Mouse (Mus musculus): Measurements from ENCODE around the gene Plppr3. TPM values are rescaled to one million over a fixed set of nuclear protein-coding genes. Genes with fewer than 3 reads are reported as not detected.

Gene Plppr3
- polyA plus RNA-seq, 1 experiment from 2014 or later, result 32.4 TPM

DNA sequence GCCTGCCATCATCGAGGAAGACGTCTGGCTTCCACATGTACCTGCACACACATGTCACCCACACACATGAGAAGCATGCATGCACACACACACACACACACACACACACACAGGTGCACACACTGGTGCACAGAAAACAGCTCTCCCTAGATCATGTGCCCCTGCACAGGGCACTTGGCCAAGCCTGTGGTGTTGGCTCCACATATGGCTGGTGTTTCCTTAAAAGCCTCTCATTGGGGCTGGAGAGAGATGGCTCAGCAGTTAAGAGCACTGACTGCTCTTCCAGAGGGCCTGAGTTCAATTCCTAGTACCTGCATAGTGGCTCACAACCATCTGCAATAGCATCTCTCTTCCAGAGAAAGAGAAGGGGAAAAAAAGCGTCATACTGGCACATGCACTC lies 42.9 kb downstream of the Plppr3 start:
- Histone ChIP-seq H3K27ac (replicated peaks; ENCODE audit: low read depth, low read length) (no peak overlapping the region), H3K9me3 (ENCODE audit: control insufficient read depth, low read length) (no peaks in the 10 kb centered on the region), H3K9ac (ENCODE audit: low read depth, low read length) (no peak overlapping the region), H3K4me1 (ENCODE audit: control insufficient read depth, insufficient read depth, low read length) (no peaks in the 10 kb centered on the region), H3K4me3 (ENCODE audit: low read depth, low read length) (no peak overlapping the region), H3K27me3 (replicated peaks; ENCODE audit: control insufficient read depth, insufficient read depth, low read length) (no peaks in the 10 kb centered on the region), H3K4me2 (ENCODE audit: low read depth, low read length) (no peak overlapping the region), H3K36me3 (ENCODE audit: control insufficient read depth, insufficient read depth, low read length) (no peaks in the 10 kb centered on the region)
- 69% methylated on average over 1 of the region's 3 CpGs for WGBS
- ATAC-seq (ENCODE audit: low read depth), result no peak
- DNase-seq (ENCODE audit: low spot score), result no peak

DNA sequence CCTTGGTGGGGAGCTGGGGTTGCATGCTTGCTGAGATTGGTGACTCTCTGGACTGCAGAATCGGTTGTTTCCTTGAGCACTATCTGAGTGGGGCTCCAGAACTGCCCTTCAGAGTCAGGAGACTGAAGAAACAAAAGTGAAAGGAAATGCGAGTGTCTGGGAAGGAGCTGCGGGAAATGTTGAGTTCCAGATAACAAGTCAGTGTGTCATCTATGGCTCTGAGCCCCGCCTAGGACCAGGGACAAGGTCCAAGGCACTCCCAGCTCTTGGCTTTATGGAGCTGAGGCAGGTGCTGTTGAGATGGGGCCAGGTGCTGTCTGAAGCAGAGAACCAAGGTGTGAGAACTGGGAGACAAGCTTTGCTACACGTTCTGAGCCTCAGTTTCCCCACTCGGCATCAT lies 50.0 kb downstream of the Plppr3 start:
- 61% methylated on average over 6 of the region's 6 CpGs for WGBS
- no peak overlapping the region for H3K9ac ChIP-seq (ENCODE audit: low read depth, low read length)

DNA sequence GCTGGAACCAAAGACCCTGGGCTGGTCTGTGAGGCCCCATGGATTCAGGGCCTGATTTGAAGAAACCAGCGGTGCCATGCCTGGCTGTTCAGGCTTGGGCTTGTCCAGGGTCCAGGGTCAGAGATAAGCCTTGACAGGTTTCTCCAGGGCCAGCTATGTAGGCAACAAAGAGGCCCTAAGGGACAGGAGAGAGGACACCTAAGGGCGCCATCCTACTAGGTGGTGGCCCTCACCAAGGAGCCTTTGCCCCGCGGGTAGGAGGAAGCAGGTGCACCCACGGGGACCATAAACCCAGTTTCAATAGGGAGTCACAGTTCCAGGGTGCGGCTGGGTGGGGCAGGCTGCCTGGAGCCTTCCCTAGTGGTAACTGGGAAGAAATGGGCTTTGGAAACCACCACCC lies 51.4 kb downstream of the Plppr3 start:
- H3K9me3 ChIP-seq (ENCODE audit: control insufficient read depth, low read length), result no peaks in the 10 kb centered on the region
- DNase-seq (ENCODE audit: low spot score), result no peak
- H3K4me1 ChIP-seq (ENCODE audit: control insufficient read depth, insufficient read depth, low read length), result peaks cover 10% of the 10 kb centered on the region
- 60% methylated on average over 6 of the region's 6 CpGs for WGBS
- H3K27ac ChIP-seq (replicated peaks; ENCODE audit: low read depth, low read length), result peak overlapping the region; percentile 48
- no peak overlapping the region for H3K4me3 ChIP-seq (ENCODE audit: low read depth, low read length)
- peak overlapping the region; percentile 57; the same call in 1 of the 2 replicates for H3K9ac ChIP-seq (ENCODE audit: low read depth, low read length)
- ATAC-seq (ENCODE audit: low read depth), result no peak
- H3K36me3 ChIP-seq (ENCODE audit: control insufficient read depth, insufficient read depth, low read length), result peaks cover 23% of the 10 kb centered on the region
- H3K27me3 ChIP-seq (replicated peaks; ENCODE audit: control insufficient read depth, insufficient read depth, low read length), result no peaks in the 10 kb centered on the region
- H3K4me2 ChIP-seq (ENCODE audit: low read depth, low read length), result peak overlapping the region; percentile 38

More for the DNA sequence above, 50.0 kb downstream of the Plppr3 start:
- no peak overlapping the region for H3K4me2 ChIP-seq (ENCODE audit: low read depth, low read length)
- DNase-seq (ENCODE audit: low spot score) (no peak), ATAC-seq (ENCODE audit: low read depth) (no peak)
- peaks cover 10% of the 10 kb centered on the region for H3K4me1 ChIP-seq (ENCODE audit: control insufficient read depth, insufficient read depth, low read length)
- H3K4me3 ChIP-seq (ENCODE audit: low read depth, low read length), result no peak overlapping the region
- no peaks in the 10 kb centered on the region for H3K9me3 ChIP-seq (ENCODE audit: control insufficient read depth, low read length)
- H3K27ac ChIP-seq (replicated peaks; ENCODE audit: low read depth, low read length), result no peak overlapping the region
- no peaks in the 10 kb centered on the region for H3K27me3 ChIP-seq (replicated peaks; ENCODE audit: control insufficient read depth, insufficient read depth, low read length)
- H3K36me3 ChIP-seq (ENCODE audit: control insufficient read depth, insufficient read depth, low read length), result peaks cover 11% of the 10 kb centered on the region

DNA sequence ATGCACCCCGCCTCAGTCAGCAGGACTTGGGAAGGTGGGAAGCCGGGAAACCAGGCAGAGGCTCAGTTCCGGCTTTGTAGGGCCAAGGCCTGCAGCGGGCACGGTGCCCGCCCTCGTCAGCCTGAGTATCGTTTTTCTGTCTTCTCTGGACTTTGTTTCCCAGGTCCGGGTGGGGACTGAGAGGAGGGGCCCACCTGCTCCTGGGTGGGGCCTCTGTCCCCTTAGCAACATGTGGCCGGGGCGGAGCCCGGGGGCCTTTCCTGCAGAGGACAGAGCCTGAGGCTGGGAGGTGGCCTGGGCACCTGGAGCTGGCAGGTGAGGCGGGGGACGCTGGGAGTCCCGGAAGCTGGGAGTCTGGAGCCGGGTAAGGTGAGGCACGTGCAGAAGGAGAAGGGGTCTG lies 52.1 kb downstream of the Plppr3 start:
- Histone ChIP-seq H3K27me3 (replicated peaks; ENCODE audit: control insufficient read depth, insufficient read depth, low read length) (no peaks in the 10 kb centered on the region), H3K4me3 (ENCODE audit: low read depth, low read length) (no peak overlapping the region), H3K9me3 (ENCODE audit: control insufficient read depth, low read length) (no peaks in the 10 kb centered on the region), H3K27ac (replicated peaks; ENCODE audit: low read depth, low read length) (peak overlapping the region; percentile 65; the same call in 1 of the 2 replicates), H3K4me1 (ENCODE audit: control insufficient read depth, insufficient read depth, low read length) (peaks cover 10% of the 10 kb centered on the region), H3K36me3 (ENCODE audit: control insufficient read depth, insufficient read depth, low read length) (peaks cover 23% of the 10 kb centered on the region), H3K9ac (ENCODE audit: low read depth, low read length) (peak overlapping the region; percentile 57), H3K4me2 (ENCODE audit: low read depth, low read length) (peak overlapping the region; percentile 38)
- ATAC-seq (ENCODE audit: low read depth) (peak; percentile 65), DNase-seq (ENCODE audit: low spot score) (peak; percentile 77)
- 31% methylated on average over 9 of the region's 17 CpGs for WGBS

DNA sequence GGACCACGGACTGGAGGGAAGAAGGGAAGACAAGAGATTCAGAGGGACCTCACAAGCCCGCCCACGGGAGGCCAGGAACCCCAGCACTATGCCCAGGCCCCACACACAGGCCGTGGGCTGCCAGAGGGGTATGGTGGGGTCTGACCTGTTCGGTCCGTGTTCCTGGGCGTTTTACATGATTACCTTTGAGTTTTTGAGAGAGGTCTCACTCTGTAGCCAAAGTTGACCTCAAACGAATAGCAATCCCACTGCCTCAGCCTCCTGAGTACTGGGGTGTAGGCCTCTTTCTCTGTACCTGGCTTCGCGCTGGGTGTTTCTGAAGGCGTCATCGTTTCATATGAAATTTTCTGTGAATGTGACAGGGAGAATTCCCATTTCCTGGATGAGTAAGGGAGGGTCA lies 52.7 kb downstream of the Plppr3 start:
- no peak for DNase-seq (ENCODE audit: low spot score)
- Histone ChIP-seq H3K36me3 (ENCODE audit: control insufficient read depth, insufficient read depth, low read length) (peaks cover 26% of the 10 kb centered on the region), H3K9me3 (ENCODE audit: control insufficient read depth, low read length) (no peaks in the 10 kb centered on the region), H3K4me3 (ENCODE audit: low read depth, low read length) (no peak overlapping the region), H3K4me2 (ENCODE audit: low read depth, low read length) (no peak overlapping the region), H3K4me1 (ENCODE audit: control insufficient read depth, insufficient read depth, low read length) (peaks cover 10% of the 10 kb centered on the region), H3K27me3 (replicated peaks; ENCODE audit: control insufficient read depth, insufficient read depth, low read length) (no peaks in the 10 kb centered on the region), H3K9ac (ENCODE audit: low read depth, low read length) (peak overlapping the region; percentile 57; the same call in 1 of the 2 replicates), H3K27ac (replicated peaks; ENCODE audit: low read depth, low read length) (peak overlapping the region; percentile 65)
- 88% methylated on average over 12 of the region's 12 CpGs for WGBS
- no peak for ATAC-seq (ENCODE audit: low read depth)

DNA sequence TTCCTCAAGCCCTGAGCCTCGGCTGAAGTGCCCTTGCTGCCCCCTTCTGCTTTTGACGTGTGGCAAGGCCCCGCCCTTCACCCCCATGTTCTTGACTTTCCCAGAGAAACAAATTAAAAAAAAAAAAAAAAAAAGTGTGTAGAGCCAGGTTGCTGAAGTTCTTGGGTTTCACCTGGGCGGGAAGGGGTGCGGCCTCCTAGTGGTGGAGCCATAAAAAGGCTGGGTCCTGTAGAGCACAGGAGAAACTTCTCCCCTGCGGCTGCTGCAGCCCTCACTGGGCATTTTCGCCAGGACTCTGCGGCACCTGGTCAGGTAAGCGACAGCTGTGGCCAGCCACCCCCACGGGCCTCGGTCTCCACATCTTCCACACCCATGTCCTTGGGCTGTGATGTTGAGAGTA lies 53.7 kb downstream of the Plppr3 start, which contains the start of gene Misp:
Gene Misp (plus strand): TSS at position 208 of the 400 bp plus-strand sequence.
- H3K27ac ChIP-seq (replicated peaks; ENCODE audit: low read depth, low read length), result peak within 1 kb of the TSS; percentile 65; the same call in 1 of the 2 replicates
- H3K4me1 ChIP-seq (ENCODE audit: control insufficient read depth, insufficient read depth, low read length), result peaks cover 10% of the 10 kb centered on the region
- no peak for DNase-seq (ENCODE audit: low spot score)
- no peaks in the 10 kb centered on the region for H3K9me3 ChIP-seq (ENCODE audit: control insufficient read depth, low read length)
- WGBS, result 76% methylated on average over 11 of the region's 11 CpGs
- H3K4me3 ChIP-seq (ENCODE audit: low read depth, low read length), result no peak within 1 kb of the TSS
- no peak within 1 kb of the TSS for H3K4me2 ChIP-seq (ENCODE audit: low read depth, low read length)
- H3K36me3 ChIP-seq (ENCODE audit: control insufficient read depth, insufficient read depth, low read length), result peaks cover 34% of the 10 kb centered on the region
- H3K9ac ChIP-seq (ENCODE audit: low read depth, low read length), result no peak within 1 kb of the TSS
- no peak for ATAC-seq (ENCODE audit: low read depth)
- no peaks in the 10 kb centered on the region for H3K27me3 ChIP-seq (replicated peaks; ENCODE audit: control insufficient read depth, insufficient read depth, low read length)

DNA sequence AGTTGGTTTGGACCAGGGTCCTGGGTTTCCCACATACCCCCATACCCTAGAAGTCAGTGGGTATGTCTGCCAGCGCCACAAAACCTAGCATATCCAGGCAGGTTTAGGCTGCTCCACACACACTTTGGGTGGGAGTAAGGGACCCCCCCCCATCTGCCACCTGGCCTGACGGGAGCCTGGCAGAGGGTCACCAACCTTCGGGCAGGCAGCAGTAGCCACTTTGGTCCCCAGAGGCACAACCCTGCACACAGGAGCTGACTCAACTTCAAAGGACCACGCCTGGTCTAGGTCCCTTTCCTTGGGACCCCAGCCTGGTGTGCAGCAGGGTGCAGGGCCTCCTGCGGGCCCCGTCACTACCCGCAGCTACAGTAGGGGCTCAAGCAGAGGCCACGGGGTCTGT lies 54.2 kb downstream of the Plppr3 start:
- ATAC-seq (ENCODE audit: low read depth) (no peak), DNase-seq (ENCODE audit: low spot score) (no peak)
- Histone ChIP-seq H3K9me3 (ENCODE audit: control insufficient read depth, low read length) (no peaks in the 10 kb centered on the region), H3K9ac (ENCODE audit: low read depth, low read length) (no peak overlapping the region), H3K27ac (replicated peaks; ENCODE audit: low read depth, low read length) (no peak overlapping the region), H3K4me1 (ENCODE audit: control insufficient read depth, insufficient read depth, low read length) (peaks cover 10% of the 10 kb centered on the region), H3K4me3 (ENCODE audit: low read depth, low read length) (no peak overlapping the region), H3K4me2 (ENCODE audit: low read depth, low read length) (no peak overlapping the region), H3K36me3 (ENCODE audit: control insufficient read depth, insufficient read depth, low read length) (peaks cover 39% of the 10 kb centered on the region), H3K27me3 (replicated peaks; ENCODE audit: control insufficient read depth, insufficient read depth, low read length) (no peaks in the 10 kb centered on the region)
- 79% methylated on average over 6 of the region's 8 CpGs for WGBS

DNA sequence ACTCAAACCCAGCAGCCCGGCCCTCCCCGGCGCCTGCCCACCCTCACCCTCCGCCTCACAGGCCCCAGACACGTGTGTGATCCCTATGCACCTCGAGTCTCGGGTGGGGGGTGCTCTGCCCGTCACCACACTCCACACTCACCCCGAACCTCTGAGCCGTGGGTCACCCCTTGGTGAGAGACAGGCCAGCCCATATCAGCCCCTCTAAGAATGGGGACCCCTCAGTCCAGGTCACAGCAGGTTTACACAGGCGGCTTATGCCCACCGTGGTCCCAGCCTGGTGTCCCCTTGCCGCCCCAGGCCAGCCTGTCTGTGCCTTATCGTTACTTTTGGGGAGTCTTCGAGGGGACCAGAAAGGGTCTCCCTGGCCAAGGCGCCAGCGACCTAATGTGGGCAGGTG lies 54.8 kb downstream of the Plppr3 start:
- Histone ChIP-seq H3K27me3 (replicated peaks; ENCODE audit: control insufficient read depth, insufficient read depth, low read length) (no peaks in the 10 kb centered on the region), H3K36me3 (ENCODE audit: control insufficient read depth, insufficient read depth, low read length) (peaks cover 40% of the 10 kb centered on the region), H3K9me3 (ENCODE audit: control insufficient read depth, low read length) (no peaks in the 10 kb centered on the region), H3K4me3 (ENCODE audit: low read depth, low read length) (no peak overlapping the region), H3K4me1 (ENCODE audit: control insufficient read depth, insufficient read depth, low read length) (peaks cover 10% of the 10 kb centered on the region), H3K27ac (replicated peaks; ENCODE audit: low read depth, low read length) (no peak overlapping the region), H3K9ac (ENCODE audit: low read depth, low read length) (no peak overlapping the region), H3K4me2 (ENCODE audit: low read depth, low read length) (no peak overlapping the region)
- ATAC-seq (ENCODE audit: low read depth), result no peak
- DNase-seq (ENCODE audit: low spot score), result no peak
- WGBS, result 92% methylated on average over 17 of the region's 17 CpGs

DNA sequence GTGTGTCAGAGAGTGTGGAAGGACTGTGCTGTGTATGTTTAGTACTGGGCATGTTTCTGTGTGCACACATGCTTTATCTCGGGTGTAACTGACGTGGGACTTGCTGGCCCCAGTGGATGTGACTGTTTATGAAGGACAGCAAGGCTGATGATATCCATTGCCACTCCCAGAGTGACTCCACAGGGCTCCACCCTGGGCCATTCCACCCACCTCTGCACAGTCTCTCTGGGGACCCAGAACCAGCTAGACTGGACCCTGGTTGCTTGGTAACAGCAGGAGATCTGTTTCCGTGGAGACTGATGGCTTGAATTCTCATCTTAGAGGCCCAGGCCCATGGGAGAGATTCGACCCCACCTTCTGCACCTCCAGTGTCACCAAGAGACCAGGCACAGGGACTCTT lies 56.2 kb downstream of the Plppr3 start:
- Histone ChIP-seq H3K4me1 (ENCODE audit: control insufficient read depth, insufficient read depth, low read length) (peaks cover 10% of the 10 kb centered on the region), H3K9ac (ENCODE audit: low read depth, low read length) (no peak overlapping the region), H3K4me3 (ENCODE audit: low read depth, low read length) (no peak overlapping the region), H3K36me3 (ENCODE audit: control insufficient read depth, insufficient read depth, low read length) (peaks cover 45% of the 10 kb centered on the region), H3K9me3 (ENCODE audit: control insufficient read depth, low read length) (no peaks in the 10 kb centered on the region), H3K4me2 (ENCODE audit: low read depth, low read length) (no peak overlapping the region), H3K27ac (replicated peaks; ENCODE audit: low read depth, low read length) (peak overlapping the region; percentile 33; the same call in 1 of the 2 replicates), H3K27me3 (replicated peaks; ENCODE audit: control insufficient read depth, insufficient read depth, low read length) (no peaks in the 10 kb centered on the region)
- DNase-seq (ENCODE audit: low spot score) (peak; percentile 69), ATAC-seq (ENCODE audit: low read depth) (peak; percentile 38)
- WGBS, result 69% methylated on average over 4 of the region's 4 CpGs
